Mouse (Mus musculus): ENCODE results near the gene Pglyrp2.

Pglyrp2 gene

GRCm38 (mm10) chr17:32424034-32424433 lies at the start of gene Pglyrp2:
Gene Pglyrp2 (minus strand): TSS chr17:32424167.
- DNase-seq = no peak

GRCm38 (mm10) chr17:32472176-32472575 lies 48.2 kb upstream of the Pglyrp2 start:
- DNase-seq = no peak

- DNase-seq = no peak
These were observed 46.8 kb upstream of the Pglyrp2 start for GRCm38 (mm10) chr17:32470795-32471194.

- no peak for DNase-seq
These were observed 44.5 kb upstream of the Pglyrp2 start for GRCm38 (mm10) chr17:32468494-32468893.

GRCm38 (mm10) chr17:32454997-32455396 lies 31.0 kb upstream of the Pglyrp2 start:
- DNase-seq = no peak

GRCm38 (mm10) chr17:32454188-32454587 lies 30.2 kb upstream of the Pglyrp2 start:
- DNase-seq = no peak

GRCm38 (mm10) chr17:32452482-32452881 lies 28.5 kb upstream of the Pglyrp2 start, which contains the start of gene Cyp4f39:
Gene Cyp4f39 (plus strand): TSS chr17:32452723.
- no peak for DNase-seq

- DNase-seq = no peak
These were observed 27.0 kb upstream of the Pglyrp2 start for GRCm38 (mm10) chr17:32450844-32451537.

- DNase-seq = no peak
These were observed 25.1 kb upstream of the Pglyrp2 start for GRCm38 (mm10) chr17:32449042-32449441.

- no peak for DNase-seq
These were observed 23.2 kb upstream of the Pglyrp2 start for GRCm38 (mm10) chr17:32447195-32447594.

- no peak for DNase-seq
These were observed 21.0 kb upstream of the Pglyrp2 start for GRCm38 (mm10) chr17:32445016-32445415.

- no peak for DNase-seq
These were observed 19.3 kb upstream of the Pglyrp2 start for GRCm38 (mm10) chr17:32443245-32443644.

GRCm38 (mm10) chr17:32437106-32437505 lies 13.1 kb upstream of the Pglyrp2 start:
- no peak for DNase-seq

- DNase-seq = no peak
These were observed 11.2 kb upstream of the Pglyrp2 start for GRCm38 (mm10) chr17:32435151-32435550.

- no peak for DNase-seq
These were observed 10.4 kb upstream of the Pglyrp2 start for GRCm38 (mm10) chr17:32434324-32434723.

GRCm38 (mm10) chr17:32431972-32432371 lies 8.0 kb upstream of the Pglyrp2 start:
- no peak for DNase-seq

GRCm38 (mm10) chr17:32426610-32427009 lies 2.6 kb upstream of the Pglyrp2 start:
- no peak for DNase-seq

GRCm38 (mm10) chr17:32420781-32421180 lies 3.2 kb downstream of the Pglyrp2 start:
- DNase-seq = no peak

GRCm38 (mm10) chr17:32419989-32420388 lies 4.0 kb downstream of the Pglyrp2 start:
- DNase-seq = no peak

- DNase-seq = no peak
These were observed 7.2 kb downstream of the Pglyrp2 start for GRCm38 (mm10) chr17:32416771-32417170.

- no peak for DNase-seq
These were observed 8.4 kb downstream of the Pglyrp2 start for GRCm38 (mm10) chr17:32415417-32416020.

- no peak for DNase-seq
These were observed 12.1 kb downstream of the Pglyrp2 start for GRCm38 (mm10) chr17:32411898-32412297.

- no peak for DNase-seq
These were observed 20.6 kb downstream of the Pglyrp2 start, which contains the start of gene Rasal3 for GRCm38 (mm10) chr17:32403417-32403816. Gene Rasal3 (minus strand): TSS chr17:32403583.

GRCm38 (mm10) chr17:32402779-32403157 lies 21.2 kb downstream of the Pglyrp2 start:
- no peak for DNase-seq
